Mouse (Mus musculus): ENCODE results near the gene Pla2g2f. TPM values are rescaled to one million over a fixed set of nuclear protein-coding genes. Genes with fewer than 3 reads are reported as not detected.

The Pla2g2f gene
- total RNA-seq, 2 experiments from 2014 or later = 1.5 to 1.6 TPM

DNA sequence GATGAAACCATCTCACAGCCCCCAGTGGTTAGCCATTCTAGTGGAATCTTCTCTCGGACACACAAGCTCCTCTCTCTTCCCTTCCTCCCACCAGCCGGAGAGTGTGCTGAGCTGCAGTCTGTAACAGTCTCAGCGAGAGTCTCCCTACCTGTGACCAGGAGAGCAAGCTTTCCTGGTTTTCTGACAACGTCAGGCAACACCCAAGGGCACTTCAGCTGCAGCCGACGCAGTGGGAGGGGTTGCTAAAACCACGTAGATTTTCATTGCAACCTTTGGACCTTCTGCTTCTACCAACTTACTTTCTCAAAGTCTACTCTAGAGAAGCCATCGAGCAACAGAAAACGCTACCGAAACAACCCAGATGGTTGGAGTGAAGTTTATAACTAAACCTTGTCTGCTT lies 14.5 kb upstream of the Pla2g2f start:
- no peak for DNase-seq (ENCODE audit: extremely low spot score in 1 of 2, low spot score in 1 of 2)

DNA sequence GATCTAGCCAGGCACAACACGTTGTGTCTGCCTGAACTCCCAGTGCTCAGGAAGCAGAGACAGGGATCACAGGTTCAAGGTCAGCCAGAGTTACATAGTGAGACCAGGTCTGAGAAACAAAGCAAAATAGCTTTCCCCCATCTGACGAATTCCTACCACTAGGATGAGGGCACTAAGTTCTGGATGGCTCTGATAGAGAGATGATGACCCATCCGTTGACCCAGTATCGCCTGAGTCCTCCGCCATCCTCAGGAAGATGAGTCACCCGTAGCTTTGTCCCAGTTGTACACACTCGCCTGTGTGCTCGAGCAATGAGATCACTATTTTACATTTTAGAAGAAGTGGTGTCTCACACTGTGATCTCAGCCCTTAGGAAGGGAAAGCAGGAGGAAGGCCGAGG lies 4.8 kb upstream of the Pla2g2f start:
- DNase-seq (ENCODE audit: extremely low spot score in 1 of 2, low spot score in 1 of 2) = no peak

DNA sequence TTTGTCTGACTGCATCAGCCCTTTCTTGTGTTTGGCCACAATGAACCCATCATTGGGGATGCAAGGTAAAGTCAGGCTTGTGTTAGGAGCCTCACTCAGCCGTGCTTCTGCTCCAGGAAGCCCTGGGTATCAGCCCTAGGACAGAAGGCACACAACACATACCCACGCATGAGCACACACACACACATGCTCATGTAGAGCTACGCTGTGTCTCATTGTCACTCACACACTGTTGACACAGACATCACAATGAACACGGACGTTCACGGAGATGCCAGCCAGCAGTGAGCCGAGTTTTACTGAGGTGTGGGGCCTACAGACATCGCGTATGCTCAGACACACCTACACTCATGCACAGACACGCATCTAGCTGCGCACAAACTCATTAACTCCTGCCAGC lies 1.4 kb downstream of the Pla2g2f start:
- no peak for DNase-seq (ENCODE audit: extremely low spot score in 1 of 2, low spot score in 1 of 2)

DNA sequence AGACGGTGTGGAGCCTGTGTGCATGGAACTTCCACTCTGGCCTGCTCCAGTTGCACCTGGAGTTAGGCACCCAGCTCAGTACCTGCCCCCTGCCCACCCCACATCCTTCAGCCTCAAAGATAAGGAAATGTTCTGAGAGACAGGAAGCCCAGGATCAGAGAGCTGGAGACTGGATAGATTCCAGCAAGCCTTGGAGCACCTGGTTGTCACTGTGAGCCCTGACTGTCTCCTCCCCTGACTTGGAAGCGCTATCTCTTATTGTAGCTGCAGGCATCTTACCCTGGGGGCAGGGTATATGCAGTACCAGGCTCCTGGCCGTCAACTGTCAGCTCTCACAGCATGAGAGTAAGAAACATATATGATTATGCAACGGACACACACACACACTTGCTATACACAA lies 2.0 kb downstream of the Pla2g2f start:
- DNase-seq (ENCODE audit: extremely low spot score in 1 of 2, low spot score in 1 of 2) = no peak

DNA sequence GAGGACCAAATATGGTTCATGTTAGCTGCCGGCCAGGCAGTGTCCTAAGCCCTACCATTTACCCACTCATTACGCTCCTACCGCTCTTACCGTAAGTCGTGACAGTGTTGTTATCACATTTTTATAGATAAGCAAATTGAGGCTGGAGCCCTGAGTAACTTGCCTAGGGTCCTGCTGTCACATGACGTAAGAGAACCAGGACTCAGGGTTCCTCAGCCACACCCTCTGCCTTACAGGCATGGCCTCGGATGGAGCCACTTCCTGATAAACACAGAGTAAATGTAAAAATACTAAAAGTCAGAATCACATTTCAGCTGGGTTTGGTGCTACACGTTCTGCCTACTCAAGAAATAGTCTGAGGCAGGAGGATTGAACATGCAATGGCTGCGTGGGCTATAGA lies 3.0 kb downstream of the Pla2g2f start:
- no peak for DNase-seq (ENCODE audit: extremely low spot score in 1 of 2, low spot score in 1 of 2)

DNA sequence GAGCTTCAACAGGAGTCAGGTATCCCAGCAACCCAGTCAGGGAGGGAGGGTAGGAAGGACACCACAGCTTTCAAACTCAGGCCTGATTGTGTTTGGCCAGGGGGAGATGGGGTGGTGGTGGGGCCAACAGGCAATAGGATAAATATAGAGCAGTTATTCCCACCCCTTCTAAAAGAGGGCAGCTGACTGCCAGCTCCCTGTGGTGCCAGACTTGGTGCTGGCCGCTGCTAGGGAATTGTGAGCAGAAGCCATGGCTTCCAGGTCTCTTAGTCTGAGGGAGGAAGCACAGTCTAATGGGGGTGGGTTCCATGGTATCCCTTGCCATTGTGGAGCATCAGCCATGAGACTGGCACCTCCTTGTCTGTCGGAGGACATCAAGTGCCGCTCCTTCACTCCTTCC lies 3.8 kb downstream of the Pla2g2f start:
- no peak for DNase-seq (ENCODE audit: extremely low spot score in 1 of 2, low spot score in 1 of 2)

DNA sequence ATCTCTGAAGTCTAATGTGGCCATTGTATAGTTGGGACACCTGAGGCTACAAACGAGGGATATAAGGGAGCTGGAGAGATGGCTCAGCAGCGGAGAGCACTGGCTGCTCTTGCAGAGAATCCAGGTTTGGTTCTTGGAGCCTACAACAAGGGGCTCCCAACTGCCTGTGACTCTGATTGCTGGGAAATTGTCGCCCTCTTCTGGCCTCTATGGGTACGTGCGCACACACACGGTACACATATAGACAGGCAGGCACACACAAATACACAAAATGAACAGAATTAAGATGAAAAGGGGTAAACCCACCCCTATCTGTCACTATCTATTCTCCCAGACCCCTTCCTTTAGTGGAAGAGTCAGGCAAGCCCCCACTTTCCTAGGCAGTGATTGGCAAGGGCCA lies 4.8 kb downstream of the Pla2g2f start:
- DNase-seq (ENCODE audit: extremely low spot score in 1 of 2, low spot score in 1 of 2) = no peak

DNA sequence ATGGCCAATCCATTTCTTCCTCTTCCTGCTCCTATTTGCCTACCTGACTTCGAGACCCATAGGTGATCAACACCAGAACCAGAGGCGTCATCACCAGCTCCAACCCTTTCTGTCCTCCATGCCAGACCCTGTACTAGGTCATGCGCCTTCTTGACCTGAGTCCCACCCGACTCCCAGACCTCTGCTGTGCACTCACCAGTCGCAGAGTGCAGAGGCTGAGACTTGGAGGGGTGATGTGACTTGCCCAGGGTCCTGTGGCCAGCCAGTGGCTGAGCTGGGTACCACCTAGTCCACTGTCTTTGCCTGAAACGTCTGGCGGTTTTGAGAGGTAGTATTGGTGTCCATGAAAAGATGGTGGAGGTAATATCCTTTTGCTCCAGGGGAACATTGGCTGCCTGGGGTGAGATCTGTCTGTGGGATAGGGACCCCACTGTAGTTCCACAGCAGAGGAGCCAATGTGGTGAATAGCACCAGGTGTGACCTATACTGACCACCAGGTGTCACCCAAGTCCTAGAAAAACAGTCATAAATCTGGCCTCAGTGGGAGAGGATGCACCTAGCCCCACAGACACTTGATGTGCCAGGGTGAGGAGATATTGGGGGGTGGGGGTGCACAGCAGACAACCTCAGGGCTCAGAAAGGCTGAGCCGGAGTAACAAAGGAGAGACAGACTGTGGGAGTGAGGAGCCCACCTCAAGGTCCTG lies 8.9 kb downstream of the Pla2g2f start:
- DNase-seq (ENCODE audit: extremely low spot score in 1 of 2, low spot score in 1 of 2) = peak in 1 of 2 experiments; percentile 51

DNA sequence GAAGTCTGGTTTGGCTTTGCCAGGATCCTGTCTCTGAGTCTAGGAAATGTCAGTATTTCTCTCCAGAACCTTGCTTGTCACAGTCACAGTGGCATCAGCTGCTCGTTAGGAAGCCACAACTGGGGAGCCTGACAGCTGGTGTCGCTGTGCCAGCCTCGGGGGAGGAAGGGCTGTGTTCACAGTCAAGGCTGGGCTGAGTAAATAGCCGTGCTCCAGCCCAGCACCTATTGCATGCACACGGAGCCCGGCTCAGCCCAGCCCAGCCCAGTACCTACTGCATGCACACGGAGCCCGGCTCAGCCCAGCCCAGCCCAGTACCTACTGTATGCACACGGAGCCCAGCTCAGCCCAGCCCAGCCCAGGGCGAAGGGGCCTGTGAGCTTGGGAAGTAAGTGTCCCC lies 9.6 kb downstream of the Pla2g2f start:
- no peak for DNase-seq (ENCODE audit: extremely low spot score in 1 of 2, low spot score in 1 of 2)

DNA sequence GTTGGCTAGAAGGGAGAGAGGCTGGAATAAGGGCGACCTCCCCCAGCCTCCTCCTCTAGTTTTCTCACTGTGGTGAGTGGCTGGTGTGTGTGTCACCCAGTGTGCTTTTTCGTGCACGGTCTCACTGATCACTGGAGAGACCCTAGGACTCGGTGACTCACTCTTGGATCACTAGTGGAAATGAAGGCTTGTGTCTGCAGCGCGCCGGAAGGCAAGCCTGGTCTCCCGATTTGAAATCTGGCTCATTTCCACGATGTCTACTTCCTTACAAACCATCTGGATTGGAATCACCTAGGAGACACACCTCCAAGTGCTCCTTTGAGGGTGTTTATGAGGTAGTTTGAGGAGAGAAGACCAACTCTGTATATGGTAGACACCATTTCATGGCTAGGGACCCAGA lies 10.6 kb downstream of the Pla2g2f start:
- DNase-seq (ENCODE audit: extremely low spot score in 1 of 2, low spot score in 1 of 2) = no peak

DNA sequence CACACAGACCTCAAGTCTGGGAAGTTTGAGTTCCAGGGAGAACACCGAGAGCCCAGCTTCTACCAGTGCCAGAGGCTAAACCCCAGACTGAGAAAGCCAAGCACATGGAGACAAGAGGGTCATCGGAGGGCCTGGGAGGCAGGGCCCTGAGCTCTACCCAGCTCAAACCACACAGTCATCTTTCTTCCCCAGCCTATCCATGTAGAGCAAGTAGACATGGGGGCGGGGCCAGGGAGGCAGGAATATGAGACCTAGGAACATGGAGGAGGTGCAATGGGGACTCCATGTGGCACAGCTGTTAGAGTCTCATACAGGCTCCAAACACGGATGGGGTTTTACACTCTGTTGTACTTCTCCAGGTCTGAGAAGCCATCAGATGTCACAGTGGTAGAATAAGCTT lies 11.5 kb downstream of the Pla2g2f start:
- no peak for DNase-seq (ENCODE audit: extremely low spot score in 1 of 2, low spot score in 1 of 2)

DNA sequence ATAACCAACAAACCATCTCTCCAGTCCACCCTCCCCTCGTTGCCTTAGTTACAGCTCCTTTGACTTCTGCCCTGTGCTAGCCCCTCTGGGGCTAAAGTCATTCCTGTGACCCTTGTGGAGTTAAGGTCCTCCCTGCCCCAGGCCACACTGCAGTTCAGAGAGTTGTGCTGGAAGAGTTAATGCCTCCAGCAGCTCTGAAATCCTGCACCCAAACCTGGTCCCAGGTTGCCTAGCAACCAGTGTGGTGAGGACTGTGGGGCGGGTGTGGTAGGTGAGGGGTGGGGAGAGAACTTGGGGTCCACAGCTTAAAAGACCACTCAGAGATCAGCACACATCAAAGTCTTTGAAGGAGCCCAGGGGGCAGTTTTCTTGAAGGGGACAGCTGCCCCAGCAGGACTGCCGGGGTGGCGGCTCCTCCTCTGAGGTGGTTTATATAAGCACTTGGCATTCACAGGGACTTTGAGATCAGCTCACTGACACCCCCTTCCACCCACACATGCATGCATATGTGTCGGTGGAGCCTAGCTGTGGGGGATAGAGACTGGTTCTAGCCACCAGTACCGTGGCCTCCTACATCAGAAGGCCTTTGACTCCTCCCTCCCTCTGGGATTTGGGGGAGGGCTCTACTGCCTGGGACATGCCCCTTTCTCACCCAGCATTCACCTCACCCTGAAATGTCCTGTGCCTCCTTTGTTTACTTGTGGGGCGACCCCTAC lies 18.1 kb downstream of the Pla2g2f start:
- DNase-seq (ENCODE audit: extremely low spot score in 1 of 2, low spot score in 1 of 2) = no peak

DNA sequence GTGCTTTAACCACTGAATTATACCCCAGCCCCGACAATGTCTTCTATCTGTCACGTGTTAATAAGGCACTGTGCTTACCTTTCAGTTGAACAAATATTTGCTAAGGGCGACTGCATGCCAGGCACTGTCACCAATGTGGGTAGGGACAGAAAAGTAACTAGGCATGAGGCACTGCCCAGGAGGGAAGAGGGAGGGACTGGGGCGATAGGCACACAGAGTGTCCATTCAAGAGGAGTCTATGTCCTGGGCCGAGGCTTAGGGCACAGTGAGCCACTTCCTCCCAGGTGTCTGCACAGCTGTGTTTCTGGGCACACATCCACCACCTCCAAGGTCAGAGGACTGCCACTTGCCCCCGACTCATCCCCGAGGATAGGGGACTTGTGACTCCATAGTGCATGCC lies 20.4 kb downstream of the Pla2g2f start, which contains the start of gene Ubxn10:
Gene Ubxn10 (minus strand): TSS at position 137 of the 400 bp plus-strand sequence.
- DNase-seq (ENCODE audit: extremely low spot score in 1 of 2, low spot score in 1 of 2) = no peak

DNA sequence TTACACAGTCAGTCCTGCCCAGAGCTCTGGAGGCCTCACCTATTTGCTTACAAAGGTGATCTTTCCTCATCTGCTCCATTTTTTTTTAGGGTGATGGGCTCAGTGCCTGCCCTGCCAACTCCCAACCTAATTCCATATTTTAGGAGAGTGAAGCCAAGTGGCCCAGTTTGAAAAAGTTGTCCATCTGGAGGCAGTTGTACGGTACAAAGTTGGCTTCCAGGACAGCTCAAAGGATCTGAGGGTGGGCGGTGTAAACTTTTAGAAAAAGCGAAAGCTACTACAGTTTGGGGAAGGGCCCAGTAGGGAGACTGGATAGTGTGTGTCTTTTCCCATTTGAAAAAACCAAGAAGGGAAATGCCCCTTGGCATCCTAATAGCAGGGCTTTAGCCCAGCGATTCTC lies 22.6 kb downstream of the Pla2g2f start:
- no peak for DNase-seq (ENCODE audit: extremely low spot score in 1 of 2, low spot score in 1 of 2)

DNA sequence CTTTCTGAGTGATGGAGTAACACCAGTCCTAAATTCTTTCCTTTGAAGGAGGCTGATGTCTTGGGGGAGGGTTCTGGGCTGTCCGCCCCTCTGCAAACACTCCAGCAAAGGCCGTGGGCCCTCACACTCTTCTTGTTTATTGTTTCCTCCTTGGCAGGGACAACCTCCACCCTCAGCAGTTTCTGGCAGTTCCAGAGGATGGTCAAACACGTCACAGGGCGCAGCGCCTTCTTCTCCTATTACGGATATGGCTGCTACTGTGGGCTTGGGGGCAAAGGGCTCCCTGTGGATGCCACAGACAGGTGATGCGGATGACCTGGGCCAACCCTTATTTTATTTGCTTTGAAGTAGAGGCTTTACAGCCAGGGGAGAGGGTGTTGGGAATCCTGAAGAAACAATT lies 23.3 kb downstream of the Pla2g2f start:
- DNase-seq (ENCODE audit: extremely low spot score in 1 of 2, low spot score in 1 of 2) = no peak

DNA sequence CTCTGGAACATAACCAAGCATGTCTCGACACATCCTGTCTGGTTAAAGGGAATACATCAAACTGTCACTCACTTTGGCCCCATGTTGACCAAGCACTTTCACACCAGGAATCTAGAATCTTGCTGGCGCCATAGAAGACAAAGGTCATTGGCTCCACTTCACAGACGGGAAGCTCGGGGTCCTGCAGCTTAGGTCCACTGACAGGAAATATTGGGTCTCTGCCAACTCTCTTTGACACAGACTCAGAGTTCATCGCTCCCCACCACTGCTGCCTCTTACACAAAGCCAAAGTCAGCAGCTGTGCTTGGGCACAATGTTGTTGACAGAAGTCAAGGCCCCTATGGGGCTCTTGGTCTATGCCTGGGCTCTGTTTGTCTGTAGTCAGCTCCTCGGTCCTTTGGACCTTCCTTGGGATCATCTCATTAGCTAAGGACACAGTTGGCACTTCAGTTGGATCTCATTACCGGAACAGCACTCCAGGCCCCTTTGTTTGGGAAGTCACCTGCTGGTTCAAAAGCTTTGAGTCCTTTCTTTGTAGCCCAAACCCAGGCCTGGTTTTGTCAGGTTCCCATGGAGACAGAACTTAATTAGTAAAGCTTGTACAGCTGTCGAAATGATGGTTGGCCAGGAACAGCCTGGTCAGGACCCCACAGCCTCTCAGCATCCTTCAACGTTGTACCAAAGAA lies 28.3 kb downstream of the Pla2g2f start:
- DNase-seq (ENCODE audit: extremely low spot score in 1 of 2, low spot score in 1 of 2) = no peak

DNA sequence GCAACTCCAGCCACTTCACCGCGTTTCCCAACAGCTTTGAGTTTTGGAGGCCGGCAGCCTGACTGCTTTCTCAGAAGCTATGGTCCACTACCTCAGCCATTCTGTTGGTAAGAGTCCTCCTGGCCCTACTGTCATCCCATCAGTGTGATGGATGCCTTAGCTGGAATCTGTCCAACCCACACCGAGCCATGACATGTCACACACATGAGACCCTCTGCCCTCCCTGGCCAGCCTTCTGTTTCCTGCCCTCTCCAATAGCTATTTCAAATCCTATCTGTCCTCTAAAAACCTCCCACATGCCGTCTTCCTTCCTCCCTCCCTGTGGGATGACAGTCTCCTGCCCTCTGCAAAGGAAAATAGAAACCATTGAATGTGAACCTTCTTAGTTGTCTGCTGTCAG lies 31.7 kb downstream of the Pla2g2f start:
- no peak for DNase-seq (ENCODE audit: extremely low spot score in 1 of 2, low spot score in 1 of 2)

DNA sequence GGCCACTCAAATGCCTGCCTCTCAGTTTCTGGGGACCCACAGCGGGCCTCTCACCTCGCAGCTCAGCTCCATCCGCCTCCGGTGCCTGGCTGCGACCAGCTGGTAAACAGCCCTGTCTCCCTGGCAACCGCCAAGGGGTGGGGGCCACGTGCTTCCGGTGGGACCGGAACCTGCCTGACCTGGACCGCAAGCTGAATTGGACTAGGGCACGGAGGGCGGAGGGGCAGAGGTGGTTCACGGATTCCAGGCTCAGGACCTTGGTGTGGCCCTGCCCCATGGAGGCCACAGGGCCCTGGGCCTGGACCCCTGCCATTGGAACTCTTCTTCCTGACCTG lies 32.3 kb downstream of the Pla2g2f start:
- no peak for DNase-seq (ENCODE audit: extremely low spot score in 1 of 2, low spot score in 1 of 2)

DNA sequence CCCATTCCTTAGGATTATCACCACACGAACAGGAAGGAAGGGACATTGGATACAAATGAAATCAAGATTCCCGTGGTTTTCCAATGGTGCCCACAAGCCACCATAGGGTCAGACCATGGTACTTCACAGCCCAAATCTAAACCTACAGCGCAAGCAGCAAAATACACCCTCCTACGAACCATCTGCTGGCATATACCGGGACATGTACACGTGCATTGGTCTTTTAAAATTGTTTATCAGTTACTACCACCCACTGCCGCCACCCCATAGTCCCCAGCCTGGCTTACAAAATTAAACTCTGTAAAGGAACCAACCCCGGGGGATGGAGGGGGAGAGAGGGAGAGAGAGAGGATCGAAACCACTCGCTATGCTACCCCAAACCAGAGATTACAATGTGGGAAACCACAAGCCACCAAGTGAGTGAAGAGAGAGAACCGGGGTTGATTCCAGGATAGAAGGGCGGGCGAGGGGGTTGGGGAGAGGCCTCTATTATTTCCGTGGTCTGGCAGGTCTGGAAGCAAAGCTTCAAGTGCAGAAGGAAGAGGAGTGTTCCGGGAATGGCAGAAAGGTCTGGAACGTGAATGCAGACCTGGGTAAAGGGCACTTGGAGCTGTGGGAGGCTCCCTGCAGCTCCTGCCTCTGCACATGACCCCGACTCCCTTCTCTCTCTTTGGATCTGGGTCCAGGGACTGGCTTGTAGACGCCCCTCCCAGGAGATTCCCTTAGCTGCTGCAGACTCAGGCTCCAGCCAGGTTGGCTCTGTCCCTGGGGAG lies 32.9 kb downstream of the Pla2g2f start, which contains the start of gene Pla2g2c:
Gene Pla2g2c (plus strand): TSS at position 439 of the 773 bp plus-strand sequence.
- DNase-seq (ENCODE audit: extremely low spot score in 1 of 2, low spot score in 1 of 2) = no peak

DNA sequence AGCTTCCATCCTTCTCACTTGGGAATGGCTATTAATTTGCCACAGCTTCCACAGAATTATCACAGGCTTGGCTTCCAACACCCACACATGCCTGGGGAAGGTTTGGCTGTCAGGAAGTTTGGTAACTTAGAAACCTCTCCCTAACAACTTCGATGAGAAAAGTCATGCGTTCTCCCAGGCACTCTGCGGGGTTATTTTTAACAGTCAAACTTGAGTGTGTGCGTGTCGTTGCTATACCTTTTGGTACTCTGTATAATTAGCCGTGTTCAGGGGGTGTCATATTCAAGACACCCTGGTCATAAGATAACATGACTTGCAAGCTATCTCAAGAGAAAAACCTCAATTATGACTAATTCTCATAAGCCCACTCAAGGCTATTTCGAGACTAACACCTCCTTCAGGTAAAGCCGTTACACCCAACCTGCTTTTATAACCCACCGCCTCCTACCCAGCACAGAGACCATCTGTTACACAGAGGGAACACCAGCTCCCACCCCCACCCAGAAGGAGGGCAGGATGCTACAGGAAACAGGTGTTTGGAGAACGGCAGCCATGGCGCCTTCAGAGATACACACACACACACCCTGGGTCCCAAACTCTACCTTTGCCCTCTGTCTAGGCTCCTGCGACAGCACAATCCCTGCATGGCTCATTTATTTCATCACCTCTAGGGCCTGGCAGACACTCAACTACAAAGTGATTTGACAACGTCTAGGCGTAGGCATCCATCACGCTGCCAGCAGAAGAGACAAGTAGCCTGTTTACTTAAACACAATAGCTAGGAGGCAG lies 33.7 kb downstream of the Pla2g2f start:
- no peak for DNase-seq (ENCODE audit: extremely low spot score in 1 of 2, low spot score in 1 of 2)
